Mouse (Mus musculus) myocyte (in vitro differentiated cells): ENCODE data around the gene Plscr3.
A peak's percentile ranks its signal among the peaks of the same experiment; 100 is the strongest.

Source experiments
- CEBPB ChIP-seq: IDR thresholded peaks from 2 replicates; pipeline ENCODE4 v1.6.1; 2011; ENCODE audit warnings: mild to moderate bottlenecking, moderate library complexity; ENCODE audit not compliant: poor library complexity, insufficient read depth, severe bottlenecking
- E2F4 ChIP-seq: IDR thresholded peaks from one replicate; pipeline ENCODE4 v1.6.1; 2011; ENCODE audit warnings: mild to moderate bottlenecking, control low read depth, moderate library complexity; ENCODE audit not compliant: insufficient read depth
- MYOG ChIP-seq, 3 experiments: IDR thresholded peaks; one replicate each; pipeline ENCODE4 v1.6.1; 2011; ENCODE audit warnings: control low read depth in 2 of 3, low read depth in 2 of 3, mild to moderate bottlenecking in 2 of 3; ENCODE audit not compliant: insufficient read length in 2 of 3, control insufficient read depth in 1 of 3, insufficient read depth in 1 of 3
- POLR2A ChIP-seq: IDR thresholded peaks from one replicate; pipeline ENCODE4 v1.6.1; 2011; ENCODE audit warnings: low read depth, mild to moderate bottlenecking, control low read depth, moderate library complexity; ENCODE audit not compliant: insufficient read length
- SRF ChIP-seq: IDR thresholded peaks from one replicate; pipeline ENCODE4 v1.6.1; 2011; ENCODE audit warnings: low read depth; ENCODE audit not compliant: control insufficient read depth, insufficient read length
- TCF12 ChIP-seq: IDR thresholded peaks from one replicate; pipeline ENCODE4 v1.6.1; 2011; ENCODE audit warnings: mild to moderate bottlenecking, control low read depth; ENCODE audit not compliant: poor library complexity, insufficient read depth, severe bottlenecking
- TCF3 ChIP-seq: IDR thresholded peaks from one replicate; pipeline ENCODE4 v1.6.1; 2011; ENCODE audit warnings: low read depth, control low read depth; ENCODE audit not compliant: insufficient read length

DNA sequence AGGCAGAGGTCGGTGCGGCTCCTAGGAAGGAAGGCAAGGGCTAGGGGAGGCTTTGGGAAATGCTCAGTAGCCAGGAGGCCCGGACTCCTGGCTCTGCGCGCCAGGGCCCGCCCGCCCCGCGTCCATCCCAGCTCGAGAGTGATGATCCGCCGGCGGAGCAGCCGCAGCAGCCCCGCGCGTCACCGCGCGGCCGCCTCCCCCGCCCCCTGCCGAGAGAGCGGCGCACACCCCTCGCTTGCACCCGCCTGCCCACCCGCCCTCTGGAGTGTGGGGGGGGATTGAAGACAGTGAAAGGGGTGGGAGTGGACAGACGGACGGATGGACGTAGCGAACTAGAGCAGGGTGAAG, 8.6 kb upstream of the Plscr3 start, which contains the start of gene Nlgn2:
- TF ChIP-seq TCF12 (no peak), POLR2A (peak; percentile 68), E2F4 (no peak), CEBPB (no peak), SRF (no peak), TCF3 (no peak), MYOG (IDR thresholded peaks at IDR 0.05; ENCODE audit: control insufficient read depth in 1 of 3, insufficient read depth in 1 of 3, insufficient read length in 2 of 3, low read depth in 2 of 3) (no peak)
